In genomic region chr17:33998697-33999096, GRCm38 (mm10) we compare ENCODE assay signal across 8 mouse cellular contexts. TPM values are rescaled to one million over a fixed set of nuclear protein-coding genes. Genes with fewer than 3 reads are reported as not detected.
DNase-seq lines count a peak whose midpoint lies in the region; ATAC-seq and TF ChIP-seq lines count a peak whose summit lies in the region.
"Not testable (repeated sequence)": the region's sequence is repeated elsewhere in the genome, so short reads cannot be mapped to it uniquely, and the experiment has no call there.

No protein-coding gene starts in this region.

- H3K27me3 ChIP-seq in CH12.LX (replicated peaks); small intestine, adult 2 months (ENCODE audit: control insufficient read depth, insufficient read depth, low read length); thymus, adult 2 months (ENCODE audit: control insufficient read depth, insufficient read depth, low read length): not testable (repeated sequence)
- peaks cover 55% of the 10 kb centered on the region for H3K27me3 ChIP-seq in forebrain, embryonic 10.5 days (ENCODE audit: poor library complexity, severe bottlenecking)
- peaks cover 38% of the 10 kb centered on the region for H3K27me3 ChIP-seq in liver, embryonic 12.5 days (replicated peaks)

- H3K4me3 ChIP-seq in CH12.LX (replicated peaks in 1 of 3; ENCODE audit: low read depth in 2 of 3, low read length in 2 of 3, poor library complexity in 1 of 3) (peak overlapping the region; percentile 43 to 71 (median 55)), macrophage (ENCODE audit: inconsistent target) (peak overlapping the region; percentile 70)
- H3K4me3 ChIP-seq in bone marrow, adult 2 months (replicated peaks; ENCODE audit: control insufficient read depth, low read depth, low read length): peak overlapping the region; percentile 75
- 0 out of 2 replicates have a peak overlapping the region, but pooled peaks have one; percentile 73 for H3K4me3 ChIP-seq in forebrain, embryonic 10.5 days
- H3K4me3 ChIP-seq in liver, embryonic 12.5 days: peak overlapping the region; percentile 65; the same call in 1 of the 2 replicates
- peak overlapping the region; percentile 79 for H3K4me3 ChIP-seq in small intestine, adult 2 months (ENCODE audit: low read depth, low read length)
- peak overlapping the region; percentile 82 for H3K4me3 ChIP-seq in thymus, adult 2 months (ENCODE audit: control insufficient read depth, insufficient read depth, low read length)

- WGBS in bone marrow, adult 2 months: 7% methylated on average over 5 of the region's 5 CpGs
- 71% methylated on average over 5 of the region's 5 CpGs for WGBS in forebrain, embryonic 10.5 days
- 28% methylated on average over 5 of the region's 5 CpGs for WGBS in liver, embryonic 12.5 days (ENCODE audit: insufficient replicate concordance)
- WGBS in macrophage (ENCODE audit: missing documents): 22% methylated on average over 4 of the region's 5 CpGs
- WGBS in small intestine, adult 2 months: 29% methylated on average over 5 of the region's 5 CpGs
- 32% methylated on average over 5 of the region's 5 CpGs for WGBS in thymus, adult 2 months

- not testable (repeated sequence) for H3K9me3 ChIP-seq in CH12.LX (replicated peaks; ENCODE audit: low read length); forebrain, embryonic 10.5 days; liver, embryonic 12.5 days (replicated peaks)

- not testable (repeated sequence) for TF ChIP-seq POLR2A in CH12.LX (IDR thresholded peaks at IDR 0.05; ENCODE audit: low read depth, low read length); bone marrow, adult 2 months (IDR thresholded peaks at IDR 0.05; ENCODE audit: borderline replicate concordance, control insufficient read depth, low read depth, low read length); small intestine, adult 2 months (IDR thresholded peaks at IDR 0.05; ENCODE audit: low read depth, low read length); thymus, adult 2 months (IDR thresholded peaks at IDR 0.05; ENCODE audit: control insufficient read depth, extremely low read depth, insufficient read depth, low read length, poor library complexity)

- not testable (repeated sequence) for TF ChIP-seq CTCF in CH12.LX (conservative IDR thresholded peaks at IDR 0.05 in 1 of 2, IDR thresholded peaks at IDR 0.05 in 1 of 2; ENCODE audit: low read depth in 2 of 2, low read length in 2 of 2); bone marrow, adult 2 months (IDR thresholded peaks at IDR 0.05; ENCODE audit: control insufficient read depth, insufficient read depth, low read length); small intestine, adult 2 months (IDR thresholded peaks at IDR 0.05; ENCODE audit: extremely low read depth, insufficient read length, insufficient replicate concordance, low read depth, low read length); thymus, adult 2 months (IDR thresholded peaks at IDR 0.05; ENCODE audit: borderline replicate concordance, control insufficient read depth, extremely low read depth, insufficient read depth, low read length, poor library complexity)

- not testable (repeated sequence) for ATAC-seq in liver, embryonic 12.5 days

- H3K79me2 ChIP-seq in CH12.LX (replicated peaks; ENCODE audit: control insufficient read depth, extremely low read depth, insufficient read depth, poor library complexity, severe bottlenecking): peaks cover 23% of the 10 kb centered on the region
- peaks cover 24% of the 10 kb centered on the region; the same call in 1 of the 2 replicates for H3K79me2 ChIP-seq in macrophage (ENCODE audit: inconsistent target)

- H3K4me2 ChIP-seq in CH12.LX (ENCODE audit: insufficient read depth, low read depth, poor library complexity, severe bottlenecking): peak overlapping the region; percentile 91
- H3K4me2 ChIP-seq in liver, embryonic 12.5 days: peak overlapping the region; percentile 94

- H3K9ac ChIP-seq in CH12.LX (ENCODE audit: insufficient read depth, low read depth): peak overlapping the region; percentile 61
- H3K9ac ChIP-seq in liver, embryonic 12.5 days: not testable (repeated sequence)

- TF ChIP-seq EP300 in CH12.LX (IDR thresholded peaks at IDR 0.05; ENCODE audit: low read length): not testable (repeated sequence)

- H3K27ac ChIP-seq in CH12.LX (ENCODE audit: insufficient read depth, low read depth); bone marrow, adult 2 months (ENCODE audit: control insufficient read depth, insufficient read depth, low read depth, low read length, poor library complexity); forebrain, embryonic 10.5 days; liver, embryonic 12.5 days; macrophage; thymus, adult 2 months (ENCODE audit: control insufficient read depth, insufficient read depth, low read length): not testable (repeated sequence)
- H3K27ac ChIP-seq in small intestine, adult 2 months (ENCODE audit: insufficient read depth, low read depth, low read length): peak overlapping the region; percentile 25; the same call in 1 of the 2 replicates

- H3K36me3 ChIP-seq in CH12.LX (replicated peaks in 1 of 2; ENCODE audit: control insufficient read depth in 1 of 2, insufficient read depth in 1 of 2, low read length in 1 of 2) (peaks cover 33 to 39% of the 10 kb centered on the region in 2 experiments), macrophage (ENCODE audit: inconsistent target) (peaks cover 27% of the 10 kb centered on the region; the same call in 1 of the 2 replicates)
- not testable (repeated sequence) for H3K36me3 ChIP-seq in forebrain, embryonic 10.5 days (replicated peaks); liver, embryonic 12.5 days; thymus, adult 2 months (ENCODE audit: control insufficient read depth, insufficient read depth, low read length)
- H3K36me3 ChIP-seq in small intestine, adult 2 months (ENCODE audit: control insufficient read depth, insufficient read depth, low read length): peaks cover 31% of the 10 kb centered on the region

- not testable (repeated sequence) for DNase-seq in CH12.LX (ENCODE audit: extremely low read depth); forebrain, embryonic 10.5 days (ENCODE audit: extremely low spot score, low spot score); thymus, adult 2 months
- DNase-seq in induced T-regulatory cell, adult 2 months (ENCODE audit: low read depth): peak; percentile 75

- dilution Hi-C loops in CH12.LX (cut with MboI; ENCODE audit: extremely low pct_ligation_motif_present, extremely low pct_unique_long_range_greater_than_20kb, low sequenced_read_pairs): not testable (repeated sequence)

- in situ Hi-C loops in CH12.LX (cut with MboI; ENCODE audit: low pct_ligation_motif_present, low pct_unique_long_range_greater_than_20kb, low sequenced_read_pairs): loop anchor here (10.0 to 25.0 kb wide), 2 partner anchors 1386 to 1464 kb away; partner anchors contain the start of gene H2-Q10

- peaks cover 16 to 28% of the 10 kb centered on the region in 2 experiments for H3K4me1 ChIP-seq in CH12.LX (ENCODE audit: control insufficient read depth in 1 of 2, insufficient read depth in 2 of 2)
- H3K4me1 ChIP-seq in bone marrow, adult 2 months (ENCODE audit: control insufficient read depth, insufficient read depth, low read length); small intestine, adult 2 months (ENCODE audit: control insufficient read depth, insufficient read depth, insufficient read length, low read length); thymus, adult 2 months (replicated peaks; ENCODE audit: control insufficient read depth, insufficient read depth, low read length): not testable (repeated sequence)
- H3K4me1 ChIP-seq in forebrain, embryonic 10.5 days: peaks cover 20% of the 10 kb centered on the region
- H3K4me1 ChIP-seq in liver, embryonic 12.5 days: peaks cover 22% of the 10 kb centered on the region

- TF ChIP-seq RAD21 in CH12.LX (IDR thresholded peaks at IDR 0.05; ENCODE audit: low read depth, low read length): not testable (repeated sequence)

RNA-seq across cellular contexts. Expression of gene H2-K1, which starts 1.4 kb away (rescaled TPM):
- total RNA-seq in CH12.LX (2012; rRNA removed): 1,488 and 1,753 TPM in 2 replicates
- 1,386 and 1,734 TPM in 2 replicates for total RNA-seq in CH12.LX (2014; rRNA removed)
- 2,472 and 2,496 TPM in 2 replicates for polyA plus RNA-seq in CH12.LX (2012; ENCODE audit: insufficient read length, low read depth)
- polyA plus RNA-seq in bone marrow, adult 2 months (2011; ENCODE audit: insufficient read depth, insufficient read length, low replicate concordance, missing spikeins): 698 and 1,240 TPM in 2 replicates
- polyA plus RNA-seq in forebrain, embryonic 10.5 days (2016; fragmentation: Nextera tagmentation; extraction: Ambion mirVana): 51.2 and 51.8 TPM in 2 replicates
- 82.1 and 83.5 TPM in 2 replicates for polyA plus RNA-seq in liver, embryonic 12.5 days (2016; fragmentation: Nextera tagmentation; extraction: Ambion mirVana)
- total RNA-seq in macrophage (2018; cell fraction: chromatin; rRNA removed): 1,000 to 10,000 TPM; 1,025 to 7,144 (median 3,429) TPM
- total RNA-seq in macrophage (2018; cell fraction: cytosol; rRNA removed): 1,000 to 10,000 TPM; 2,589 to 9,128 (median 5,108) TPM
- over 10,000 TPM in 13 of 26 experiments, 1,000 to 10,000 TPM in 13; 3,160 to 14,900 (median 9,531) TPM for total RNA-seq in macrophage (2018; cell fraction: nucleus; rRNA removed)
- 2,418 to 4,239 TPM (median 2,994 TPM) in 3 replicates for polyA plus RNA-seq in macrophage (2018)
- 2,533 and 6,705 TPM in 2 replicates for polyA plus RNA-seq in small intestine, adult 2 months (2012; rRNA removed)
- 3,482 and 5,138 TPM in 2 replicates for polyA plus RNA-seq in thymus, adult 2 months (2012; rRNA removed)

RNA-seq across cellular contexts. Expression of gene Ring1, which starts 25.8 kb away (rescaled TPM):
- total RNA-seq in CH12.LX (2012; rRNA removed) (8.6 and 11.9 TPM in 2 replicates), CH12.LX (2014; rRNA removed) (11.5 and 13.7 TPM in 2 replicates)
- polyA plus RNA-seq in CH12.LX (2012; ENCODE audit: insufficient read length, low read depth) (18.0 and 23.1 TPM in 2 replicates), macrophage (2018) (12.0 to 17.2 TPM (median 17.1 TPM) in 3 replicates)
- polyA plus RNA-seq in bone marrow, adult 2 months (2011; ENCODE audit: insufficient read depth, insufficient read length, low replicate concordance, missing spikeins): 9.0 and 35.7 TPM in 2 replicates
- 11.4 and 12.4 TPM in 2 replicates for polyA plus RNA-seq in forebrain, embryonic 10.5 days (2016; fragmentation: Nextera tagmentation; extraction: Ambion mirVana)
- 10.6 and 10.7 TPM in 2 replicates for polyA plus RNA-seq in liver, embryonic 12.5 days (2016; fragmentation: Nextera tagmentation; extraction: Ambion mirVana)
- total RNA-seq in macrophage (2018; cell fraction: chromatin; rRNA removed): 10 to 100 TPM in 25 of 26 experiments, 1 to 10 TPM in 1; 9.7 to 64.1 (median 30.8) TPM
- total RNA-seq in macrophage (2018; cell fraction: cytosol; rRNA removed): 10 to 100 TPM in 24 of 26 experiments, 1 to 10 TPM in 2; 7.9 to 17.6 (median 13.5) TPM
- total RNA-seq in macrophage (2018; cell fraction: nucleus; rRNA removed): 10 to 100 TPM in 25 of 26 experiments, 1 to 10 TPM in 1; 8.8 to 35.2 (median 21.2) TPM
- polyA plus RNA-seq in small intestine, adult 2 months (2012; rRNA removed): 15.5 and 29.9 TPM in 2 replicates
- 38.4 and 40.7 TPM in 2 replicates for polyA plus RNA-seq in thymus, adult 2 months (2012; rRNA removed)

RNA-seq across cellular contexts. Expression of gene H2-Ke6, which starts 29.2 kb away (rescaled TPM):
- total RNA-seq in CH12.LX (2012; rRNA removed) (44.8 and 47.1 TPM in 2 replicates), CH12.LX (2014; rRNA removed) (20.4 and 20.8 TPM in 2 replicates)
- polyA plus RNA-seq in CH12.LX (2012; ENCODE audit: insufficient read length, low read depth) (31.7 and 34.5 TPM in 2 replicates), macrophage (2018) (28.2 to 38.3 TPM (median 35.6 TPM) in 3 replicates)
- 120 and 165 TPM in 2 replicates for polyA plus RNA-seq in bone marrow, adult 2 months (2011; ENCODE audit: insufficient read depth, insufficient read length, low replicate concordance, missing spikeins)
- polyA plus RNA-seq in forebrain, embryonic 10.5 days (2016; fragmentation: Nextera tagmentation; extraction: Ambion mirVana): 95.4 and 96.4 TPM in 2 replicates
- 33.2 and 36.1 TPM in 2 replicates for polyA plus RNA-seq in liver, embryonic 12.5 days (2016; fragmentation: Nextera tagmentation; extraction: Ambion mirVana)
- total RNA-seq in macrophage (2018; cell fraction: chromatin; rRNA removed): 100 to 1,000 TPM in 1 of 26 experiments, 10 to 100 TPM in 25; 15.1 to 108 (median 44.2) TPM
- total RNA-seq in macrophage (2018; cell fraction: cytosol; rRNA removed): 10 to 100 TPM; 14.0 to 39.8 (median 25.1) TPM
- 100 to 1,000 TPM in 1 of 26 experiments, 10 to 100 TPM in 25; 13.8 to 109 (median 44.0) TPM for total RNA-seq in macrophage (2018; cell fraction: nucleus; rRNA removed)
- 52.4 and 75.8 TPM in 2 replicates for polyA plus RNA-seq in small intestine, adult 2 months (2012; rRNA removed)
- 127 and 141 TPM in 2 replicates for polyA plus RNA-seq in thymus, adult 2 months (2012; rRNA removed)

RNA-seq across cellular contexts. Expression of gene Slc39a7, which starts 32.8 kb away (rescaled TPM):
- total RNA-seq in CH12.LX (2012; rRNA removed) (116 and 160 TPM in 2 replicates), CH12.LX (2014; rRNA removed) (96.8 and 97.2 TPM in 2 replicates)
- polyA plus RNA-seq in CH12.LX (2012; ENCODE audit: insufficient read length, low read depth) (105 and 108 TPM in 2 replicates), macrophage (2018) (67.7 to 120 TPM (median 117 TPM) in 3 replicates)
- polyA plus RNA-seq in bone marrow, adult 2 months (2011; ENCODE audit: insufficient read depth, insufficient read length, low replicate concordance, missing spikeins): 51.4 and 84.6 TPM in 2 replicates
- polyA plus RNA-seq in forebrain, embryonic 10.5 days (2016; fragmentation: Nextera tagmentation; extraction: Ambion mirVana): 203 and 206 TPM in 2 replicates
- polyA plus RNA-seq in liver, embryonic 12.5 days (2016; fragmentation: Nextera tagmentation; extraction: Ambion mirVana): 91.7 and 96.0 TPM in 2 replicates
- 100 to 1,000 TPM in 3 of 26 experiments, 10 to 100 TPM in 23; 49.7 to 112 (median 78.2) TPM for total RNA-seq in macrophage (2018; cell fraction: chromatin; rRNA removed)
- total RNA-seq in macrophage (2018; cell fraction: cytosol; rRNA removed): 100 to 1,000 TPM in 18 of 26 experiments, 10 to 100 TPM in 8; 68.6 to 145 (median 112) TPM
- 100 to 1,000 TPM in 23 of 26 experiments, 10 to 100 TPM in 3; 68.0 to 195 (median 139) TPM for total RNA-seq in macrophage (2018; cell fraction: nucleus; rRNA removed)
- polyA plus RNA-seq in small intestine, adult 2 months (2012; rRNA removed): 81.5 and 119 TPM in 2 replicates
- 187 and 195 TPM in 2 replicates for polyA plus RNA-seq in thymus, adult 2 months (2012; rRNA removed)

RNA-seq across cellular contexts. Expression of gene Rxrb, which starts 32.9 kb away (rescaled TPM):
- 42.7 and 47.7 TPM in 2 replicates for total RNA-seq in CH12.LX (2012; rRNA removed)
- 27.0 and 27.4 TPM in 2 replicates for total RNA-seq in CH12.LX (2014; rRNA removed)
- polyA plus RNA-seq in CH12.LX (2012; ENCODE audit: insufficient read length, low read depth): 36.9 and 41.4 TPM in 2 replicates
- 36.0 and 70.9 TPM in 2 replicates for polyA plus RNA-seq in bone marrow, adult 2 months (2011; ENCODE audit: insufficient read depth, insufficient read length, low replicate concordance, missing spikeins)
- polyA plus RNA-seq in forebrain, embryonic 10.5 days (2016; fragmentation: Nextera tagmentation; extraction: Ambion mirVana): 44.5 and 48.3 TPM in 2 replicates
- 29.2 and 31.3 TPM in 2 replicates for polyA plus RNA-seq in liver, embryonic 12.5 days (2016; fragmentation: Nextera tagmentation; extraction: Ambion mirVana)
- 100 to 1,000 TPM in 1 of 26 experiments, 10 to 100 TPM in 25; 23.5 to 101 (median 45.8) TPM for total RNA-seq in macrophage (2018; cell fraction: chromatin; rRNA removed)
- total RNA-seq in macrophage (2018; cell fraction: cytosol; rRNA removed): 10 to 100 TPM; 14.5 to 38.3 (median 25.9) TPM
- 10 to 100 TPM; 18.8 to 62.7 (median 32.1) TPM for total RNA-seq in macrophage (2018; cell fraction: nucleus; rRNA removed)
- 15.5 to 33.4 TPM (median 20.0 TPM) in 3 replicates for polyA plus RNA-seq in macrophage (2018)
- polyA plus RNA-seq in small intestine, adult 2 months (2012; rRNA removed): 26.3 and 64.2 TPM in 2 replicates
- polyA plus RNA-seq in thymus, adult 2 months (2012; rRNA removed): 143 and 164 TPM in 2 replicates
